Mouse (Mus musculus) spleen, postnatal 14 days (tissue): ENCODE results near the gene Gm21244.
"Not testable (repeated sequence)": the region's sequence is repeated elsewhere in the genome, so short reads cannot be mapped to it uniquely, and the experiment has no call there.

Experiments used
- DNase-seq, 2 experiments: peaks; one replicate each; pipeline ENCODE4 v3.0.0; 2021 to 2022; ENCODE audit warnings: low spot score in 2 of 2

Gene Gm21244

GRCm38 (mm10) chrY:7169193-7169592, at the start of gene Gm21244:
Gene Gm21244 (minus strand): TSS chrY:7169293.
- not testable (repeated sequence) for DNase-seq
